Mouse (Mus musculus): Measurements from ENCODE around the gene Zfp362. TPM values are rescaled to one million over a fixed set of nuclear protein-coding genes. Genes with fewer than 3 reads are reported as not detected.

The Zfp362 gene
- 14.0 and 24.4 TPM in 2 replicates for polyA plus RNA-seq (2012; rRNA removed)

DNA sequence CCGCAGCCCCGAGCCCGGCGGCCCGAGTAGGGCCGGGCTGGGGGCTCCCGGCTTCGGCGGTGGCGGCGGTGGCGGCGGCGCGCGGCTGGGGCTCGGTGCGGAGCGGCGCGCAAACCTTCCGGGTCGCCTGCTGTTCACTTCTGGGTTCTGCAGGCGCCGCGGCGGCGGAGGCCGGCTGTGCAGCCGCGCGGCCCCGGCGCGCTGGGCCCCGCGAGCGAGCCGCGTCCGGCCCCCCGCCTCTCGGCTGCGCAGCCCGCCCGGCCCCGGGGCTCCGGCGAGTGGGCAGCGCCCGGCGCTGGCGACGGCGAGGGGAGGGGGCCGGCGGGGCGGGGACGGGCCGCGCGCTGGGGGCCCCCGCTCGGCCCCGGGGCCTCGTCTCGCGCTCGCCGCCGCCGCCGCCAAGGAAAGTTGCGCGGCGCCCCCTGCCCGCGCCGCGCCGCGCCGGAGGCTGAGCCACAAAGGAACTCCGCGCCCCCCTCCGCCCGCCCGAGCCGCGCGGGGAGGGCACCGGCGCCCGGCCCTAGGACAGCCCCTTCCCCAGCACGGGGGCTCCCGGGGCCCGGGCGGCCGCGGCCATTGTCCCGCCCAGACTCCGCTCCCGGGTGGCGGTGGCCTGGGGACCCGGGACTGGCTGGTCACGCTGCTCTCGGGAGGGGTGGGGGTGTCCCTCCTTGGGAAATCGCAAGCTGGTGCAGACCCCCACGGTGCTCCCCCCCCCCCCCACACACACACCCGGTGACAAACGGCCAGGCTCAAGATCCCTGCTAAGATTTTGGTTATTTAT is at the start of gene Zfp362:
Zfp362 (minus strand) TSS at position 3 of the 784 bp plus-strand sequence.
- peak; percentile 55 for DNase-seq (ENCODE audit: low spot score)

DNA sequence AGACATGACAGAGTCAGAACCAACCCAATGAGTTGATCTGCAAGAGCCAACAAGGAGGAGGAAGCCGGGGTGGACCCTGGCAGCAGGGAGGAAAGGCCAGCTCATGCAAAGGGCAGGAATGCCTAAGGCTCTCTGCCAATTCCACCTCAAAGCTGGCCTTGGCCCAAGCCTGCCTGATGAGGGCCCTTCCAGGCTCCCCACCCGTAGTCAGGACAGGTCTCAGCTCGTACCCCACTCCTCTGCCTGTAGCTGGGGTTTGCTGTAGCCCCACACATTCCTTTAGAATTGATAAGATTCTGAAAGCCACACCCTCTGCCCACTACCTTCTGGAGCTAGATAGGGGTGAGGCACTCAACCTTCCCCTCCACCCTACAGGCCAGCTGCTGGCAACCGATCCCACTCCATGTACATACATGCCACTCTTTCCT is 49.8 kb upstream of the Zfp362 start:
- DNase-seq (ENCODE audit: low spot score) = peak; percentile 69

DNA sequence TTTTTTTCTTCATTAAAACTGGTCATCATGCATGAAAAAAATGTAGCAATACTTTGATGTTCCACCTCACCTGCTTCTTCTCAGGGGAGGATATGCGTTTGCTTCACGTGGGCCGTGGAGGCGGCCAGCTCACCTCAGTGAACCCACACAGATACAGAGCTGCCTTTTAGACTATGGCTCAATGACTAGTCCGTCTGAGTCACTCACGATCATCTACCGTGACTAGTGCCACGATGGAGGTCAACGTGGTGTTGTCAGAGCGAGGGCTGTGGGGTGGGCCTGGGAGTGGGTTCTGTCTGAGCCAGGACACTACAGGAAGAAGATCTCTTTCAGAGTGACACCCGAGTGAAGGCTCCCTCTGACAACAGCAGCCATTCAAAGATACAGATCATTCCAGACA is 47.3 kb upstream of the Zfp362 start:
- DNase-seq (ENCODE audit: low spot score) = no peak

DNA sequence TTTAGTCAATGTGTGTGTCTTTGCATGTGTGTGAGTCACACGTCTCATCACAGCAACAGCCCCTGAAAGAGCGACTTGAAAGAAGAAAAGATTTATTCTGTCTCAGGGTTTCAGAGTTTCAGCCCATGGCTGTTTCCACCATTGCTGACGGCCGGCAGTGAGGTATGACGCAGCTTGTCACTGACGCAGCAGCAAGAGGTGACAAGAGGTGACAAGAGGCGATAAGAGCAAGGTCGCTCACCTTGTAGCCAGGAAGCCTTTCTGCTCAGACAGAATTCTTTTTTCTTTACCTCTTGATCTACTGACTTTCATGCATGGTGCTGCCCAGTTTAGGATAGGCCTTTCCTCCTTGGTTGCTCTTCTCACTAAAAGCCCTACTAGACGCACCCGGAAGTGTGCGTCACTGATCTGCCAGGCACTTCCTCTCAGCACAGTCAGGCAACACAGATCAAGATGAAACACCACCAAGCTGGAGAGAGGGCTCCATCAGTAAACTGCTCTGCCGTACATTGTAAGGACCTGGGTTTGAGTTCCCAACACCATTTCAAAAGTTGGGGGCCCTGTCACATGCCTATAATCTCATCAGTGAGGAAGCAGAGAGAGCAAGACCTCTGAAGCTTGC is 46.5 kb upstream of the Zfp362 start:
- no peak for DNase-seq (ENCODE audit: low spot score)

DNA sequence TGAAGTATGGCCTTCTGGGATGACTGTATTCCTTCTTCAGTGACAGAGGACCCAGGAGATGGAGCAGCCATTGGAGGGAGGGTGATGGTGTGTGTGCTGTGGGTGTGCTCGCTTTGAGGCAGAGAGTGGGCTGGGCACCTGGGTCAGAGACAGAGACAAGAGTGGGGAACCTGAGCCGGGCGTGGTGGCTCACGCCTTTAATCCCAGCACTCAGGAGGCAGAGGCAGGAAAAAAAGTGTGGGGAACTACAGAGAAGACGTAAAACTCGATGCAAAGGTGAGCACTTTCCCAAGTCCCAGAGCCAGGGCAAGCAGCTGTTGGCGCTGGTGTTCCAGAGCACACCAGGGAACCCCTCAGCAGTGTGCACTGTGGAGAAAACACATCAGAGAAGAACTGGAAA is 43.8 kb upstream of the Zfp362 start:
- DNase-seq (ENCODE audit: low spot score) = no peak

DNA sequence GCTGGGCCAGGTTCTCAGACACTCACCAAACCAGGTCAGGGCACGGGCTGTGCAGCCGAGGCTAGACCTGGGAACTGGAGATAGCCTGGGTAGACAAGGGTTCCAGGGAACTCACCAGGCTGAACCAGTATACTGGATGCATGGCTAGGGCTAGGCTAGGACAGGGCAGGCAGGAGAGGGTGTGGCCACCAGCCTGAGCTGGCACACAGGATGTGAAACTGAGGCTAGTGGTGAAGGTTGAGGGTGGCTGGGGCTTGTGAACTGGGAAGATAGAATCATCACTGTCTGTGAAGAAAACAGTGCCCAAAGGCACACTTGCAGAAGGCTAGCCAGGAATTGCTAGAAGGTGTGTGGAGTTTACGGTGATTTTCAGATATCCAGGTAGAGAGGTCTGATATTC is 43.1 kb upstream of the Zfp362 start:
- no peak for DNase-seq (ENCODE audit: low spot score)

DNA sequence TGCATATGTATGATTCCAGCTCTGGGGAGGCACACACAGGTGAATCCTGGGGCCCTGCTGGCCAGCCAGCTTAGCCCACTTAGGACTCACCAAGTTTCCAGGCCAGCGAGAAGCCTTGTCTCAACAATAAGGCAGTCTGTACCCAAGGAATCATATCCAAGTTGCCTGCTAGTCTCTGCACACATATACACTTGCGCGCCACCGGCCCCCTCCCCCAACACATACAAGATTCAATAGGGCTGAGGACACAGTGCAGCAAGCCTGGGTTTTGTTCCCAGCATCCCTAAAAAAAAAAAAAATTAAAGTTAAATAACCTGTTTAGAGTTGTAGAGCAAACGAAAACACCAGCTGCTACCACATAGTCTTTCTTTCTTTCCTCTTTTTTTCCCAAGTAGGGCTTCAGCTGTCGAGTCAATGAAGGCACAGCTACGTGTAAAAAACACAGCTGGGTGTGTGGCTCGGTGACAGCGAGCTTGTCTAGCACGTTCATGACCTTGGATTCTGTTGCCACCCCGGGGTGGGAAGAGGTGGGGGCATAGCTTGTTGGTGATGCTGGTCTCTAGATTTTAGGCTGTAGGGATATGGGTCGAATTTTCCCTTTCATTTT is 39.6 kb upstream of the Zfp362 start:
- DNase-seq (ENCODE audit: low spot score) = no peak

DNA sequence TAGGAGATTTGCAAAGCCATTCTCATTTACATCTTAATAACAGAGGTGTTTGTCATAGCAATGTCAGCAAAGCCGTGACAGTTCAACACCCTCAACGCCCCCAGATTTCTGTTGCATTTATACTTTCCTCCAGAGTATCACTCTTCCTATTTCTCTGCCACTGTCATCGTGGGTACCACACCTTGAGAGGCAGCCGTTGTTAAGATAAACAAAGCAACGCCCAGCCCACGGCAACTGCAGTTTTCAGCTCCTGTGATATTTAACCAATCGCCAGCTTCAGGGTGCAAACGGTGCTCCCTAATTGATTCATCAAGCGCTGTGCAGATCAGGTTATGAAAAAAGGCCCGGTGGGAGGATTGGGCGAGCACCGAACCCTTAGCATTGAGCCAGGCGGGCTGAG is 38.7 kb upstream of the Zfp362 start:
- no peak for DNase-seq (ENCODE audit: low spot score)

DNA sequence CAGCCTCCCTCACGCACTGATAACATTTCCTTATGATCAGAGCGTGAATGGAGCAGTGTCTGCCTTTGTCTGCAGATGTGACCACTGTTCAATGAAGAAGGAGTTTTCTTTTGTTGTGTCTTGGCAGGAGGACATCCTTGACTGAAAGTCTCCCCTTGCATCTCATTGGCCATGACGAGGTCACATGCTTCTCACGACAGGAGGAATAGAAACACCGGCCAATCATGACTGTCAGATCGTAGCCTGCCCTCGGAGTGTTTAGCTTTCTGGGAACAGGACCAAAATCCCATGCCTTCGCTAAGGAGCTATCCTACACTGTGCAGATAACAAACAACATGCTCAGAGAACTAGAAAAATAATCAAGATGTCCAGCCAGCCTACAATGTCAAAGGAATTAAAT is 35.4 kb upstream of the Zfp362 start:
- no peak for DNase-seq (ENCODE audit: low spot score)

DNA sequence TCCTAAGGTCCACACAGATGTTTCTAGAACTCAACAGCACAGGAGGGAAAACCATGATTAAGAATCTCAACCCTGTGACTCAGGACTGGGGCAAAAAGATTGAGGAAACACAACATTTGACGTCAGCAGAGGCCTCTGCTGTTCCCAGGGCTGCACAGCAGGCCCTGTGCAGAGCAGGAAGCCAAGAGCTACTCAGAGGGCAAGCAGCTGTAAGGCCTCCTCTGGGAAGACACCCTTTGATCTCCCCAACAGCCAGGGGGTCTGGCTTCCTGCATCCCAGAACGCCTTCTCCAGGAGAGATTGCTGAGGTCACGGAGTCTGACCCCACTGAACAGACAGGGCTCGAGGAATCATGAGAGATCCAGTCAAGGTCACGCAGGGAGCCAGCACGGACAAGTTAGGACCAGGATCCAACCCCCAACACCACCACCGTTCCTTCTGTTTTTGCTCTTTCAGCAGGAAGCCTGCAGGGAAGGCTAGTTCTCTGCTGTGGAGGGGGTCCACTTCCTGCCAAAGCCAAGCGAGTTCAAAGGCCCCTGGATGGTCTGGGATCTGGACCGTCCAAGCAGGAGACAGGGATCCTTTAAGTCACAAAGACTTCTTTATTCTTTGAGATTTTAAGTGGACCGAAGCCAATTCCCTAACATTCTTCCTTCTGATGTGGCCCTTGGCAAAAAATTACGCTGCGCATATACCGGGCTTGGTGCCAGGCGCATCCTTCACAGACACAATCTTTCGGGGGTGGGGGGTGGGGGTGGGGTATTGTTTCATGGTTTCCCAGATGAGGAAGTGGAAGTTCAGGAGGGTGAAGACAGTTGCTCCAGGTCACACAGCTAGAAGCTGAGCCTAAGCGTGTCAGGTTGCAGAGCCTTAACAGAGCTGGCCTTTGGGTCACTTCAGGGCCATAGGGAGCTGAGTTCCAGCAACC is 34.2 kb upstream of the Zfp362 start:
- DNase-seq (ENCODE audit: low spot score) = no peak

DNA sequence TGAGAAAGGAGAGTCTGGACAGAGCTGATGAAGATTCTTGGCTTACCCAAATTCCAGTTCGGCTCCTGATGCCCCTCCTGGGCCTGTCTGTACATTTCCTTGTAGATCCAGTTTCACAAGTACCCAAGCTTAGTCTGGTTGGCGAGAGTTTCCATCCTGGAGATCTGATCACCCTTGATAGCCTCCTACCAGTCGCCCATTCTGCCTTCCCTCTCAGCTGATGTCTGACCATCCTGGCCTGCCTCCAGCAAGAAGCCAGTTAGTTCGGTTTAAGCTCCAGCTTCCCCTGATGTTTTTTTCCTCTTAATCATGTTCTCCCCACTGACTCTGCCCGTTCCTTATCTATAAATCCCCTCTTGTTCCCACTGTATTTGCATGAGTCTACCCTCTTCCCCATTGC is 32.4 kb upstream of the Zfp362 start:
- no peak for DNase-seq (ENCODE audit: low spot score)

DNA sequence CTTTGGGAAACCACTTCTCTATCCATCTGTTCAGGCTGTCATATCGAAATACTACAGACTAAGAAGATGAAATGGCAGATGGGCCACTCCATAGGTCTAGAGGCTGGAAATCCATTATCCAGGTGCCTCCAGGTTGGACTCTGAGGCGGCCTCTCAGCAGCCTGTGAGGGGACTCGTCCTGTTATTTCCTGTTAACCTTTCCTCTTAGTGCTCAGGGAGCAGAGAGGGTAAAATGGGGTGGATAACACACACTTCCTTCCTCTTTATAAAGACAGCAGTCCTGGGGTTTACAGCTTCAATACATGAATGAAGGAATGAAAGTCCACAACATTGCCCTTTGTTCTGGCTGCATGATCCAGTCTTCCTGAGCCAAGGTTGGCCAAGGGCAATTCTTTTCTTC is 18.3 kb upstream of the Zfp362 start:
- DNase-seq (ENCODE audit: low spot score) = no peak

DNA sequence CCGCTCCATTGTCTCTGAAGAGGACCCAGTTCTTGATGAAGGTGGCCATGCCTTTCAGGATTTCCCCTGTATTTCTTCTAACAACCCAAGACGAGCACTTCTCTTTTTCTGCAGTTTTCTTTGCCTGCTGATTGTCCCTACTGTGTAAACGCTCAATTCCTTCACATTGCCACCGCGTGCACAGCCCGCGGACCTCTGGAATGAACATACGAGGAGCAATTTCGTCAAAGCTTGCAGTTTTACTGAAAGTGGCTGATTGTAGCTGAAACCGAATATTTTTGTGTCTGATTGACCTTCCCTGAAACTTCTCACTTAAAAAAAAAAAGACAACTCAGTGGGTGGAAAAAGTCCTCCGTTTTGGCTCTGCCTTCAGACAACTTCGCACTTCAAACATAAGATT is 14.7 kb upstream of the Zfp362 start:
- no peak for DNase-seq (ENCODE audit: low spot score)

DNA sequence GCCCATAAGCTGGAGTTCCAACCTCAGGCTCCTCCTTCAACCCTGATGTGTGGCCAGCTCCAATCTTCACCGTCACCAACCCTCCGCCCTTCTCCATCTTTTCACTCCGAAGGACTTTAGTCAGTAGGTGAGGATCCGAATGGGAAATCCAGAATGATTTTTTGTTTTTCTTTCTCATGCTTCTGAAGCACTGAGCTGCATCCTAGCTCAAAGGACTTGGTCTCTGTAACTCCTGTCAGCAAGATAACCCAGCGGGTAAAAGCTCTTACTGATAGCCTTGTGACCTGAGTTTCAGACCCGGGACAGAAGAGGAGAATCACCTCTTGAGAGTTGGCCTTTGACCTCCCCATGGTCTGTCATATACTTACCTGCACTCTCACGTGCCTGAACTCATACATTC is 11.2 kb upstream of the Zfp362 start:
- DNase-seq (ENCODE audit: low spot score) = no peak

DNA sequence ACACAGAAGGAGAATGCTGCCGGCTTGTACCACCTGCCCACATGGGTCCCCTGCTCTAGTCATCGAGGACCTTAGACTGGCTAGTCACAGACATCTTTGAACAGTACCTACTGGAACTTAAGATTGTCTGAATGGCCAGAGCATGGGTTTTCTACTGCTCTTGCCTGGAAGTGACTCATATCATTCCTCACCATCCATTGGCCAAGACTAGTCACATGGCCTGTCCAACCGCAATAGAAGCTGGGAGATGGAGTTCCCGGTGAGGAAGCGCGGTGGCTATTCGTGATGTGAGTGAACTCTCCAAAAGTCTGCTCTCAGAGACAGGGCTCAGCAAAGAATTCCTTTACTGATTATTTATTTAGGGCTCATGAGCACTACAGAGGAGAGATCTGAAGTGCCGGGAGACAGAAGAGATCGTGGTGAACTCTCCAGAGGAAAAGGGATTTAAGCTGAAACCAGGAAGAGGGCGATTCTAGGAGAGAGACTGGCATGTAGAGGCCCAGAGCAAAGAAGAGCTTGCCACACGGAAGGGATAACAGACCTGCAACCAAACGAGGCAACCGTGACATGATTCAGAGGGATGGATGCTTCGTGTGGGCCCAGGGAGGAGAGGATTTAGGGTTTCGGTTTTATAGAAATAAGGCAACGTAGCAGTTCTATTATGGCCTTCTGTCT is 5.7 kb upstream of the Zfp362 start:
- DNase-seq (ENCODE audit: low spot score) = no peak

DNA sequence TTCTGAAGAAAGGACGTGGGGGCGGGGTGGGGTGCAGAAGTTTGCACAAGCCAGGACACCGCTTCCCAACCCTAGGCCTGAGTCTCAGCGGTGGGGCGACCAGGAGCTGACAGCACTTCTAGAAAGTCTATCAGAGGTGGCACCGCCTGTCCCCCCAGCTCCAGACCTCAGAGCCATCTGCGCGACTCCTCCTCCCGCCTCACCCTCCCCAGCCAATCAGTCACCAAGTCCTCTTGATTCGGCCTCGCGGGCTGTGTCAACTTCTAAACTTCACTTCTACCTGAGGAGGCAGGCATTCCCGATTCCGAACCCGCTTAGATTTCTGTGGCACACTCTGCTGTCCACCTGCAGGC is 958 bp upstream of the Zfp362 start:
- peak; percentile 55 for DNase-seq (ENCODE audit: low spot score)

DNA sequence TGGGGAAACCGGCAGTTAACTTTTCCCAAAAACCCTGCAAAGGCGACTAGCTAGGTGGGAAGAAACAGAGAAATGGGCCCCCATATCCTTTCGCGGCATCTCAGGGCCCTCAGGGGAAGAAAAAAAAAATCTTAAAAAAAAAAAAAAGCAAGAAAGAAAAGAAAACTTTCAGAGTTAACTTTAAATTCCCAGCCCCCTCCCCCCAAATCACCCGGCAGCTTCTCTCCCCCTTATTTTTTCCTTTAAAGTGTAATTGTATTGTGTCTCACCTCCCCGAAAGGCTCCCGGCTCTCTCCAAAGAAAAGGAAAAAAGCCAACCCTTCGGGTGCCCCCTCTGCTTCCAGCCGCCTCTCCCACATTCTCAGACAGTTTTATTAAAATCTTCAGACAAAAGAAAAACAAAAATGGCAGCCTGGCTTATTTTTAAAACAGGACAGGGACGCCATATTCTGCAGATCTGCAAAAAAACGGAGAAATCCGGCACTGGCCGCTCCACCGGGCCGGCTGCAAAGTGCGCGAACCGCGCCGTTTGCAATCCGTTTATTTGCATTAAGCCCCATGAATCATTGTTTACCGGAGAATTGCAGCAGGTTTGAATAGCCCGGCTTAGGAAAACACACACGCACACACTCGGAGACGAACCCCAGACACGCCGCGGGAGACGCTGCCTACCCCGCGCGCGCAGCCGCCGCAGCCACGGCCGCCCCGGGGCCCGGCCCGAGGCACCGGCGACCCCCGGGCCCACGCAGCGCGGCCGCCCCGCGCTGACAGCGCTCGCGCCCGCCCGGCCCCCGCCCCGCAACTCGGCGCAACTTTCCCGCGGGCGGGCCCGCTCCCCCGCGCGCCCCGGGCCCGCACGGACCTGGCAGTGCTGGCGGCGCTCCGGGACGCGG is 449 bp downstream of the Zfp362 start:
- DNase-seq (ENCODE audit: low spot score) = peak; percentile 60

DNA sequence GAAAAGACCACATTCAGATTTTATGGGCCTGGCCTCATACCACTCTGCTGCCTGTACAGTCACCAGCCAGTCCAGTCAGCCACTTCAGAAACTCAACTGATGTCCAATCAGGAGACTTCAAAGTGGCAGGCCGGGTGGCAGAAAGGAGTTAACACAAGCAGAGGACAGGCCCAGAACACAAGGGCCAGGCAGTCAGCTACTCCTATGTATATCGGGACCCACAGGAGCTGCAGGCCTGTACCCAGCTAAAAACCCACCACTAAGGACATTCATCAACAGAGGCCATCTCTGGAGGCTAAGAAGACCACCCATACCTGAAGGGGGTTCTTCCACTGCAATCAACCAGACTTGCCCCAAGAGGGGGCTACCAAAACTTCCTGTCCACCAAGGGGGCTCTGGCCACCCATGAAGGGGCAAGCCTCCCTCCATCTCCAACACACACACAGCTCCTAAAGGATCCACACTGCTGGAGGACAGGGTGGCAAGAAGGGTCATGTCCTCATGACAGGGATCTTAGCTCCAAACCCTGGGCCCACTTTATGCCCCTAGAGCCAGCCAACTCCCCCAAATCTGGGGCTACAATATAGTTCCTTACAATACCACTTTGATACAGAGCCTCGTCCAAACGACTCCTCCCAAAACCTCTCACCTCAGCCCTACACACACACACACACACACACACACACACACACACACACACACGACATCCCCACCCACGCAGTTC is 1.3 kb downstream of the Zfp362 start:
- DNase-seq (ENCODE audit: low spot score) = no peak

DNA sequence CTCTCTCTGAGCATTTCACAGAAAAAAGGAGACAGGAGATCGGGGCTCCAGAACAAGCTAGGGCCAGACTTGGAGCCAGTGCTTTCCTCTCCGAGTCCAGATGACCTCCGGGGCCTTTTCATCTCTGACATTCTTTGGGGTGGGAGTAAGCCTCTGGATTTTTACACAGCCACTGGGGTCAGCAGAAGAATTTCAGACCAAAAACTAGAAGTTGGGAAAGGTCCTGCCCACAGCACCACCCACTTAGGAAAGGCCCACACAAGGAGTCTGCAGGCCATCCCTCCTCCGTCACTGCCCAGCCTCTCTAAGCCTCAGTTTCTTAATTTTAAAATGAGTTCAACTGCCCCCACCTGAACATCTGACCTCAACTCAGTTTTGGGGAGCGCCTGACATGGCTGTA is 2.3 kb downstream of the Zfp362 start:
- DNase-seq (ENCODE audit: low spot score) = no peak
